Mouse (Mus musculus) G1E (cell line): Measurements from ENCODE around the gene Plxna1. TPM values are rescaled to one million over a fixed set of nuclear protein-coding genes. Genes with fewer than 3 reads are reported as not detected.

Source experiments
- ATAC-seq: 2 replicates; pipeline ENCODE4 v1.8.0; 2016; ENCODE audit warnings: mild to moderate bottlenecking; ENCODE audit not compliant: insufficient number of reproducible peaks, poor library complexity, low FRiP score, severe bottlenecking; ENCODE audit errors: extremely low read depth
- DNase-seq: peaks from one replicate; pipeline ENCODE4 v3.0.0; 2012; ENCODE audit warnings: low spot score
- H3K27me3 ChIP-seq: 2 replicates; pipeline ENCODE4 v1.6.1; 2012; ENCODE audit warnings: mild to moderate bottlenecking, low read length, inconsistent platforms; ENCODE audit not compliant: insufficient read depth
- H3K36me3 ChIP-seq: replicated peaks from 2 replicates; pipeline ENCODE3; 2012; ENCODE audit warnings: mild to moderate bottlenecking, inconsistent platforms
- H3K4me1 ChIP-seq: 2 replicates; pipeline ENCODE4 v1.6.1; 2012; ENCODE audit warnings: low read depth, low read length, inconsistent platforms, mixed read lengths; ENCODE audit not compliant: insufficient read depth
- H3K4me3 ChIP-seq: 2 replicates; pipeline ENCODE4 v1.5.1; 2012; ENCODE audit warnings: low read depth, mild to moderate bottlenecking, inconsistent platforms, low read length, moderate library complexity, mixed read lengths
- H3K9me3 ChIP-seq: replicated peaks from 2 replicates; pipeline ENCODE4 v1.6.1; 2012; ENCODE audit warnings: inconsistent platforms
- CTCF ChIP-seq: IDR thresholded peaks from 2 replicates; pipeline ENCODE4 v1.5.1; 2012; ENCODE audit warnings: low read depth, low read length, inconsistent platforms, mixed read lengths
- GATA1 ChIP-seq: IDR thresholded peaks from 2 replicates; pipeline ENCODE4 v1.6.1; 2012; ENCODE audit warnings: borderline replicate concordance, low read length, inconsistent platforms, mixed read lengths
- GATA2 ChIP-seq: IDR thresholded peaks from 2 replicates; pipeline ENCODE4 v1.6.1; 2012; ENCODE audit warnings: low read depth, low read length, inconsistent platforms, borderline replicate concordance
- POLR2AphosphoS5 ChIP-seq: IDR thresholded peaks from 2 replicates; pipeline ENCODE4 v1.6.1; 2012; ENCODE audit warnings: low read depth, low read length, inconsistent platforms; ENCODE audit not compliant: insufficient replicate concordance
- TAL1 ChIP-seq: conservative IDR thresholded peaks from 2 replicates; pipeline ENCODE4 v1.6.1; 2012; ENCODE audit warnings: low read depth, low read length, inconsistent platforms, mixed read lengths
- polyA plus RNA-seq: library from polyadenylated mRNA; stranded (reverse); fragments of >175 nt; gene quantifications from 2 replicates; pipeline ENCODE4 v1.2.3, GENCODE M21; 2012
- total RNA-seq, 2 experiments: library from RNA; stranded (forward) in 1 of 2; stranded (reverse) in 1 of 2; fragments of 200-1000 nt in 1 of 2; fragments of >200 nt in 1 of 2; fragmentation: Nextera tagmentation in 1 of 2; gene quantifications; 2 replicates each; pipeline ENCODE4 v1.2.3; 2014 to 2017

The Plxna1 gene
- total and polyA plus RNA-seq, 3 experiments = 5.9 to 17.0 (median 11.1) TPM

GRCm38 (mm10) chr6:89384699-89385098 lies 22.3 kb upstream of the Plxna1 start:
- H3K9me3 ChIP-seq = no peaks in the 10 kb centered on the region
- H3K27me3 ChIP-seq = peaks cover 14% of the 10 kb centered on the region
- DNase-seq = no peak
- H3K4me1 ChIP-seq = no peaks in the 10 kb centered on the region
- TF ChIP-seq GATA1 = no peak
- no peak for TF ChIP-seq TAL1
- no peak for TF ChIP-seq GATA2
- no peak for TF ChIP-seq POLR2AphosphoS5
- no peak for TF ChIP-seq CTCF
- no peaks in the 10 kb centered on the region for H3K36me3 ChIP-seq
- no peak for ATAC-seq
- no peak overlapping the region for H3K4me3 ChIP-seq

- no peak for TF ChIP-seq TAL1
- no peak for TF ChIP-seq GATA1
- no peak for TF ChIP-seq CTCF
- TF ChIP-seq POLR2AphosphoS5 = no peak
- no peak for TF ChIP-seq GATA2
- H3K27me3 ChIP-seq = peaks cover 25% of the 10 kb centered on the region
- H3K9me3 ChIP-seq = no peaks in the 10 kb centered on the region
- H3K4me3 ChIP-seq = no peak overlapping the region
- DNase-seq = no peak
- no peak for ATAC-seq
- no peaks in the 10 kb centered on the region for H3K36me3 ChIP-seq
- no peaks in the 10 kb centered on the region for H3K4me1 ChIP-seq
Observed at GRCm38 (mm10) chr6:89381851-89382250, 19.4 kb upstream of the Plxna1 start.

GRCm38 (mm10) chr6:89381172-89381571 lies 18.8 kb upstream of the Plxna1 start:
- H3K36me3 ChIP-seq = no peaks in the 10 kb centered on the region
- H3K4me1 ChIP-seq = no peaks in the 10 kb centered on the region
- no peak for ATAC-seq
- H3K9me3 ChIP-seq = no peaks in the 10 kb centered on the region
- no peak for DNase-seq
- TF ChIP-seq GATA1 = no peak
- no peak for TF ChIP-seq CTCF
- no peak for TF ChIP-seq POLR2AphosphoS5
- no peak for TF ChIP-seq GATA2
- TF ChIP-seq TAL1 = no peak
- no peak overlapping the region for H3K4me3 ChIP-seq
- peaks cover 30% of the 10 kb centered on the region for H3K27me3 ChIP-seq

- DNase-seq = no peak
- peaks cover 31% of the 10 kb centered on the region for H3K27me3 ChIP-seq
- no peak for TF ChIP-seq TAL1
- no peak for TF ChIP-seq CTCF
- no peak for TF ChIP-seq GATA1
- TF ChIP-seq POLR2AphosphoS5 = no peak
- TF ChIP-seq GATA2 = no peak
Observed at GRCm38 (mm10) chr6:89380751-89381150, 18.3 kb upstream of the Plxna1 start.

GRCm38 (mm10) chr6:89378264-89378663 lies 15.8 kb upstream of the Plxna1 start:
- Histone ChIP-seq H3K27me3 (peaks cover 39% of the 10 kb centered on the region), H3K4me3 (no peak overlapping the region), H3K36me3 (no peaks in the 10 kb centered on the region), H3K9me3 (no peaks in the 10 kb centered on the region), H3K4me1 (no peaks in the 10 kb centered on the region)
- DNase-seq (no peak), ATAC-seq (no peak)
- TF ChIP-seq GATA1 (no peak), TAL1 (no peak), GATA2 (no peak), CTCF (no peak), POLR2AphosphoS5 (no peak)

More at GRCm38 (mm10) chr6:89380751-89381150, 18.3 kb upstream of the Plxna1 start:
- no peaks in the 10 kb centered on the region for H3K4me1 ChIP-seq
- no peaks in the 10 kb centered on the region for H3K9me3 ChIP-seq
- H3K4me3 ChIP-seq = no peak overlapping the region
- H3K36me3 ChIP-seq = no peaks in the 10 kb centered on the region
- ATAC-seq = no peak

- Histone ChIP-seq H3K4me1 (peaks cover 10% of the 10 kb centered on the region), H3K4me3 (no peak overlapping the region), H3K27me3 (peaks cover 34% of the 10 kb centered on the region), H3K9me3 (no peaks in the 10 kb centered on the region), H3K36me3 (no peaks in the 10 kb centered on the region)
- DNase-seq (no peak), ATAC-seq (no peak)
- TF ChIP-seq GATA1 (no peak), GATA2 (no peak), CTCF (no peak), TAL1 (no peak), POLR2AphosphoS5 (no peak)
Observed at GRCm38 (mm10) chr6:89368812-89369211, 6.4 kb upstream of the Plxna1 start.

- H3K4me3 ChIP-seq = no peak overlapping the region
- H3K9me3 ChIP-seq = no peaks in the 10 kb centered on the region
- H3K36me3 ChIP-seq = peaks cover 8% of the 10 kb centered on the region
- peaks cover 27% of the 10 kb centered on the region for H3K27me3 ChIP-seq
- DNase-seq = no peak
- H3K4me1 ChIP-seq = peaks cover 47% of the 10 kb centered on the region
- ATAC-seq = no peak
- TF ChIP-seq TAL1 = no peak
- no peak for TF ChIP-seq POLR2AphosphoS5
Observed at GRCm38 (mm10) chr6:89364342-89364741, 1.9 kb upstream of the Plxna1 start.
